Mouse (Mus musculus): ENCODE data around the gene Cpeb2. TPM values are rescaled to one million over a fixed set of nuclear protein-coding genes. Genes with fewer than 3 reads are reported as not detected.

Gene Cpeb2
- polyA plus RNA-seq, 1 experiment from 2014 or later, result 15.3 TPM

DNA sequence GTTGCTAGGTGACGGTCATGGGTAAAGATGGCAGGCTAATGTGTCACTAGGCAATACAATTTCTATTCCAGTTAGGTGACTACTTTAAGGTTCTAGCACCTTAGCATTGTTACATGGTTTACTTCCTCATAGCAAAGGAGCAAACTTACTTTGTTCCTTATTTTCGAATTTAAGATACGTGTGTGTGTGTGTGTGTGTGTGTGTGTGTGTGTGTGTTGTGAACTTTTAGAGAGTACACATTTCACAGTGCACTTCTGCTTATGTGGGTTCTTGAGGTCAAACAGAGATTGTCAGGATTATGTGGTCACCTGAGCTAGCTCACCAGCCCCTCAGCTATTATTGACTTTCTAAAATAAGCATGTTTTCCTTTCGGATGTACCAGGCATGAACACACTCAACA is 60.2 kb downstream of the Cpeb2 start:
- H3K4me1 ChIP-seq, result no peaks in the 10 kb centered on the region
- no peak overlapping the region for H3K9ac ChIP-seq
- 90% methylated on average over 4 of the region's 4 CpGs for WGBS
- ATAC-seq (replicated peaks), result no peak
- peaks cover 4% of the 10 kb centered on the region; the same call in 1 of the 2 replicates for H3K36me3 ChIP-seq (replicated peaks)
- H3K27ac ChIP-seq, result no peak overlapping the region
- no peak overlapping the region for H3K4me2 ChIP-seq
- no peaks in the 10 kb centered on the region for H3K27me3 ChIP-seq (replicated peaks)
- no peaks in the 10 kb centered on the region for H3K9me3 ChIP-seq
- no peak overlapping the region for H3K4me3 ChIP-seq

DNA sequence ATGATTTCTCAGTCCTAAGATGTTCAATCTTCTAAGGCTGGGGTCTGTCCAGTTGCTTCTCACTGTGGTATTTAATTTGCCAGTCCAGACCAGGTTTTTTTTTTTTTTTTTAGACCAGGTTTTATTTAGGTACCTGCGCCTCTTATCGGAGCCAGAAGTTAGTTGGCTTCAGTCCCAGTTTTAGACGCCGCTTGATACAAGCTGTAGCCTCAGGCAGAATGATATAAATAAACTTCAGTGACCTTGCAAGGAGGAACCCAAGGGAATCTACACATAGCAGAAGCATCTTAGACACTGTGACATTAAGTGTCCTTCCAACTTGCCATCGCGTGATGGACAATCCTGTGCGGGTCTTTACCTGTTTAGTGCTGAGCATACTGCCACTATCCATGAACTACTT is 64.5 kb downstream of the Cpeb2 start:
- Histone ChIP-seq H3K27ac (no peak overlapping the region), H3K4me2 (no peak overlapping the region), H3K4me1 (no peaks in the 10 kb centered on the region), H3K9ac (no peak overlapping the region), H3K4me3 (no peak overlapping the region), H3K9me3 (no peaks in the 10 kb centered on the region), H3K36me3 (replicated peaks) (no peaks in the 10 kb centered on the region), H3K27me3 (replicated peaks) (no peaks in the 10 kb centered on the region)
- WGBS, result 91% methylated on average over 7 of the region's 7 CpGs
- ATAC-seq (replicated peaks), result no peak

DNA sequence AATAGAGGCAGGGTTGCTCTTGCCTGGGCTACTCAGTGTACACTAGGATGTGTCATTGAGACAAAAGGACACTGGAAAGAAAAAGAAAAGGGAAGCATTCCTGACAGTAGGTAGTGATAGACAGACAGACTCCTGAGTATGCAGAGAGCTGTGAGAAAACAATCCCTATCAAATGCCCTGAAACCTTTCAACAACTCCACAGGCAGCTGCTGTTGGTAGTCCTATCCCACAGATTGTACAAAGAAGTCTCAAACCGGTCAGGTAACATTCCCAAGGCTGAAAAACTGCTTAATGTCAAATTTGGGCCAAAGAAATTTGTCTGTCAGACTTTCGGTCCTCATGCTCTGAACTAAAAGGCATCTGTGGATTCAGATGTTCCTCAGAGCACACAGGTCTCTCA is 66.0 kb downstream of the Cpeb2 start:
- H3K4me1 ChIP-seq, result no peaks in the 10 kb centered on the region
- H3K27ac ChIP-seq, result no peak overlapping the region
- H3K9ac ChIP-seq, result no peak overlapping the region
- no peaks in the 10 kb centered on the region for H3K36me3 ChIP-seq (replicated peaks)
- 85% methylated on average over 2 of the region's 2 CpGs for WGBS
- ATAC-seq (replicated peaks), result no peak
- H3K4me2 ChIP-seq, result no peak overlapping the region
- H3K27me3 ChIP-seq (replicated peaks), result no peaks in the 10 kb centered on the region
- no peaks in the 10 kb centered on the region for H3K9me3 ChIP-seq
- H3K4me3 ChIP-seq, result no peak overlapping the region

DNA sequence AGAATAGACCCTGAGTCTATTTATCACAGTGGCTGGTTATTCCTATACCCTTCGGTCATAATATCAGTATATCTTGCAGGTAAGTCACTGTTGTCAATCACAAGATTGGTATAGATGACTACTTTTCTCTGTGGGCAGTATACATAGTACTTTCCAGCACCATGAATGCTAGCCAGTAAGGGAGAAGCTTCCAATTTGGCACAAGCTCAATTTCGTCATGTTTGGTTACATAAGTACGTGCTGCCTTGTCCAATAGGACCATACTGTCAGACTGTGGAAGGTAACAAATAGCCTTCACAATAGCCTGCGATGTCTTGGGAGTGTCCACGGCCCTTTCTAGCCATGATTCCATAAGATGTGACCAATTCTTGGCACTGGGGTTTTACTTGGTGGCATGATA is 67.1 kb downstream of the Cpeb2 start:
- Histone ChIP-seq H3K4me1 (no peaks in the 10 kb centered on the region), H3K27me3 (replicated peaks) (no peaks in the 10 kb centered on the region), H3K4me2 (no peak overlapping the region), H3K27ac (no peak overlapping the region), H3K9me3 (no peaks in the 10 kb centered on the region), H3K9ac (no peak overlapping the region), H3K36me3 (replicated peaks) (no peaks in the 10 kb centered on the region), H3K4me3 (no peak overlapping the region)
- ATAC-seq (replicated peaks), result no peak
- WGBS, result 94% methylated on average over 5 of the region's 5 CpGs

DNA sequence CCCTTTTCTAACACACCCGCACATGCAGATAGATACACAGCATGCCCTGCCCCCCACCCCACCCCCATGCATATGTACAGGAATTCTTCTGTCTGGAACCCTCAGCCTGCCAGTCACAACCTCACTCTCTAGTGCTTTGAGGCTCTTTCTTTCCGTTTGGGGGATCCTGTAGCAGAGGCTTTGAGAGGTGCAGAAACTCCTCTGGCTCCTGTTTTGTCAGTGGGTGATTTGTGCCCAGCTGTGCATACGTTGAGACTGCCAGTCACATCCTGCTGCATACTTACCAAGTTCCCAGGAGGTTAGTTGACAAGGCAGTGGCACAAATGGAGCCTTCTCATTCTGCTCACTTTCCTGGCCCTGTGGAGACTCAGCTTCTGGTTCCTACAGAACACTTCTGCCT is 68.0 kb downstream of the Cpeb2 start:
- WGBS, result 50% methylated on average over 3 of the region's 3 CpGs
- Histone ChIP-seq H3K9ac (no peak overlapping the region), H3K4me2 (no peak overlapping the region), H3K9me3 (no peaks in the 10 kb centered on the region), H3K4me3 (no peak overlapping the region), H3K36me3 (replicated peaks) (no peaks in the 10 kb centered on the region), H3K27ac (no peak overlapping the region), H3K4me1 (no peaks in the 10 kb centered on the region), H3K27me3 (replicated peaks) (no peaks in the 10 kb centered on the region)
- ATAC-seq (replicated peaks), result no peak

DNA sequence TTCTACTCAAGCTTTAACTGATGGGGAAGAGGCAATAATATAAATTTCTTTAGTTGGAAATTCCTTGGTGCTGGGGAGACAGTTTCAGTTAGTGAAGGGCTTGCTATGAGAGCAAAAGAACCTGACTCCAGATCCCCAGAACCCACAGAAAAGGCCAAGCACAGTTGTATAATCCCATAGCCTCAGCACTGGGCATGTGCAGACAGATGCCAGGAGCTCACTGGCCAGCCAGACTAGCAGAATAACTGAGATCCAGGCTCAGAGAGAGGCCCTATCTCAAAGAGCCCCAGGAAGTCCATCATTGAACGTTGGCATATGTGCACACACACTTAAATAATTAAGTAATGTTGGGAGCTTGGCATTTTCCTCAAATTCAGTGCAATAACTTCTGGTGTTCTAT is 70.5 kb downstream of the Cpeb2 start:
- Histone ChIP-seq H3K9ac (no peak overlapping the region), H3K9me3 (no peaks in the 10 kb centered on the region), H3K36me3 (replicated peaks) (no peaks in the 10 kb centered on the region), H3K4me2 (no peak overlapping the region), H3K27ac (no peak overlapping the region), H3K4me3 (no peak overlapping the region), H3K4me1 (no peaks in the 10 kb centered on the region), H3K27me3 (replicated peaks) (no peaks in the 10 kb centered on the region)
- WGBS, result 70% methylated on average over 1 of the region's 1 CpGs
- no peak for ATAC-seq (replicated peaks)

DNA sequence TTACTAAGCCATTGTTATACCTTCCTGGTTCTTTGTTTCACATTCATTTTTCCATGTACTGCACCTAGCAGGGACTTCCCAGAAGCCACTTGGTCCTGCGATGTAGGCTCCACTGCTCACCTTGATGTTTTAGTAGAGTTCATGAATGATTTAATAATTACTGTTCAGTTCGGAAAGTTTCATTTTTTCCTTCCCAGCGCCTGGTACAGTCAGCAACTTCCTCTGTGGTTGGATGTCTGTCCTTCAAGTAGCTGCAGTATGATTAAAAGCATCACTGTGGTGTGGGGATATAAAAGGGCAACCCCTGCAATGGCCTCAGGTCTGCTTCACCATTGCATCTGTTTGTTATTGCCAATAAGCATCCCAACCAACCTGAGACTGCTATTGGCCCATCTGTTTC is 72.5 kb downstream of the Cpeb2 start:
- WGBS, result 88% methylated on average over 3 of the region's 3 CpGs
- no peak for ATAC-seq (replicated peaks)

DNA sequence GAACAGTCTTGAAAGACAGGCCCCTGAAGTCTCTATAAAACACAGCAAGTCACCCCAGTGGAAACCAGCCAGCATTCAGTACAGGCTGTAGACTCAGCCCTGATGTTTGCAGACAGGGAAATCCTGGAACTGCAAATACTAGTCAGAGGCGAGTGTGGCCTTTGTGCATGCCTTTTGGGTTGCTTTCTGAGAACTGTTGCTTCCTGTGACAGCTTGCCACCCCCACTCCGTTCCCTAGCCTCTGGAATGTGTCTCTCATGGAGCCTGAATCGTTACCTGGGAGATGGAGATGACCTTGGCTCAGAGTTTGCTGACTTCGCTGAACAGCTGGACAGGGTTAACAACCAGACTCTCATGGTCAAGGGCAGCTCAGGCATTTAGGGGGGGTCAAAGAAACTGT is 77.0 kb downstream of the Cpeb2 start:
- H3K4me2 ChIP-seq, result no peak overlapping the region
- H3K9ac ChIP-seq, result no peak overlapping the region
- no peaks in the 10 kb centered on the region for H3K27me3 ChIP-seq (replicated peaks)
- H3K4me1 ChIP-seq, result no peaks in the 10 kb centered on the region
- H3K4me3 ChIP-seq, result no peak overlapping the region
- WGBS, result 42% methylated on average over 4 of the region's 4 CpGs
- H3K36me3 ChIP-seq (replicated peaks), result no peaks in the 10 kb centered on the region
- H3K9me3 ChIP-seq, result no peaks in the 10 kb centered on the region
- ATAC-seq (replicated peaks), result no peak
- no peak overlapping the region for H3K27ac ChIP-seq

More for the DNA sequence above, 72.5 kb downstream of the Cpeb2 start:
- Histone ChIP-seq H3K9ac (no peak overlapping the region), H3K27ac (no peak overlapping the region), H3K4me2 (no peak overlapping the region), H3K9me3 (no peaks in the 10 kb centered on the region), H3K27me3 (replicated peaks) (no peaks in the 10 kb centered on the region), H3K36me3 (replicated peaks) (no peaks in the 10 kb centered on the region), H3K4me3 (no peak overlapping the region), H3K4me1 (no peaks in the 10 kb centered on the region)

DNA sequence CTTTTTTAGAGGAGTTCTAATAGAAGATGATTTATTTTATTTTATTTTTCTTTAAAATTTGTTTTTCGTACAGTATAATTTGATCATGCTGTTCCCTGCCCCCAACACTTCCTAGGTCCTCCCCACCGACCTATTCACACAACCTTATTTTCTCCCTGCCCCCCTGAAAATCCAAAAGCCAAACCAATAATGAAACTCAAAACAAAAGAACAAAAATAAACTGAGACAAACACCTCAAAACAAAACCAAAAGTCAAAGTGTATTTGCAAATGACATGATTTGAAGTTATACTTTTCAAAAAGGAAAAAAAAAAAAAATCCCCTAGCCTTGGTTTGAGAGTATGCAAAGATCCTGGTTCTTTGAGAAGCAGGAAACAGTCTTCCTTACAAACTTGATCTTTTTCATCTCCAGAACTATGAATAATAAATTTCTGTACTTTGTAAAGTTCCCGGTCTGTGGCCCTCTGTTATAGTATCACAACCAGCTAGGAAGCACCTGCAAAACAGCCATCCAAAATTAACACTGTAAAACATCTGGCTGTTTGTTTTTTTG is 91.4 kb downstream of the Cpeb2 start:
- Histone ChIP-seq H3K9ac (no peak overlapping the region), H3K27ac (no peak overlapping the region), H3K27me3 (replicated peaks) (no peaks in the 10 kb centered on the region), H3K4me1 (no peaks in the 10 kb centered on the region), H3K4me3 (no peak overlapping the region), H3K36me3 (replicated peaks) (no peaks in the 10 kb centered on the region), H3K4me2 (no peak overlapping the region), H3K9me3 (no peaks in the 10 kb centered on the region)
- ATAC-seq (replicated peaks), result no peak
- WGBS, result 92% methylated on average over 3 of the region's 3 CpGs

DNA sequence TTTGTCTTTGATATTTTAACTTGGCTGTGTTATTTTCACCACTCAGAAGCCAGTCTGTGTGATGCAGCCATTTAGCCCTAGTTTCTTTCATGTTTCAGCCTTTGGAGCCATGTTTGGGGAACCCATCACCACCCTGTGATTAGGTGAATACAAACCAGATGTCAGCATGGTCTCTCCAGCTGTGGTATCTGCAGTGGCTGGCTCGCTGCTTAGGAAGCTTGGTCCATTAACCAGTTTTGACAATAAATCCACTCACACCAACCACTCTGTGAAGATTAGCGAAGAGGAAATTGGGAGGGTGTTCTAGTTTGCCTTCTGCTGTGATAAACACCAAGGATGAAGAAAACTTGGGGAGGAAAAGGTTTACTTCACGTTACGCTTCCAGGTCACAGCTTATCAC is 92.6 kb downstream of the Cpeb2 start:
- no peaks in the 10 kb centered on the region for H3K4me1 ChIP-seq
- 82% methylated on average over 4 of the region's 4 CpGs for WGBS
- H3K4me3 ChIP-seq, result no peak overlapping the region
- no peaks in the 10 kb centered on the region for H3K9me3 ChIP-seq
- H3K36me3 ChIP-seq (replicated peaks), result no peaks in the 10 kb centered on the region
- no peak for ATAC-seq (replicated peaks)
- no peaks in the 10 kb centered on the region for H3K27me3 ChIP-seq (replicated peaks)
- H3K9ac ChIP-seq, result no peak overlapping the region
- H3K27ac ChIP-seq, result no peak overlapping the region
- H3K4me2 ChIP-seq, result no peak overlapping the region

DNA sequence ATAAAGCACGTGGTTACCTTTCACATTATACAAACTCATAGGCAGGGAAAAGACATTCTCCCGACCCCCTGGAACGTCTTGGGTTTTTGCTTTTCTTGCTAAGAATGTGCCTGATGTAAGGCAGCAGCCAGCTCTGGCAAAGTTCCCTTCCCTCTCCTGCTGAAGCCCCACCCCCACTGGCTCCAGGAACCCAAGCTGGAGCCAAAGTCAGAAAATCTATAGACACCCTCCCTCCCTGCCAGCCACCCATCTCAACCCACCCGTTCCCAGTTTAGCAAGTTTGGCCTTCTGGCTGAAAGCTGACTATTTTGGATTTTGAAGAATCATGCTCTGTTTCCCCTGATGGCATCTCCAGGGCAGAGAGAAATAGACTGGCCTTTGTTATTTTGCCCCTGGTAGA is 95.6 kb downstream of the Cpeb2 start:
- ATAC-seq (replicated peaks), result no peak
- Histone ChIP-seq H3K4me3 (no peak overlapping the region), H3K36me3 (replicated peaks) (no peaks in the 10 kb centered on the region), H3K9ac (no peak overlapping the region), H3K4me1 (no peaks in the 10 kb centered on the region), H3K27me3 (replicated peaks) (no peaks in the 10 kb centered on the region), H3K4me2 (no peak overlapping the region), H3K9me3 (no peaks in the 10 kb centered on the region), H3K27ac (no peak overlapping the region)
- WGBS, result 46% methylated on average over 4 of the region's 4 CpGs

DNA sequence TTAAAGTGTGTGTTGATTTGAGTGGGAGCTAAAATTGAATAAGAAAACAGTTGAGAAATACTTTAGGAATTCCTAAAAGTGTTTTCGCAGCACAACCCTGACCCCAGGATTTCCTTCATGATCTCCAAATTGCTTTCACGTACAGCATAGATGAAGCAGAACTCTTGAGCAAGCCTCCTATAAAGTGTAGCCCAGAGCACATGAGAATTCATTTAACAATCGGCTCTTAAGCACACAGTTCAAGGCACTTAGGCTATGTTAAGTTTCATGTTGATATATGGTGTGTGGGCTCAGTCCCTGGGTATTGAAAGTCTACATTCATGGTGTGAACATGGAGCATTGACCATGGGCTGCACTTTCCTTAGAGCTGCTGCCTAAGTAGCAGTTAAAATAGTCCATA is 97.3 kb downstream of the Cpeb2 start:
- no peak overlapping the region for H3K4me3 ChIP-seq
- H3K27ac ChIP-seq, result no peak overlapping the region
- H3K4me2 ChIP-seq, result no peak overlapping the region
- no peak overlapping the region for H3K9ac ChIP-seq
- H3K27me3 ChIP-seq (replicated peaks), result no peaks in the 10 kb centered on the region
- no peaks in the 10 kb centered on the region for H3K4me1 ChIP-seq
- no peaks in the 10 kb centered on the region for H3K9me3 ChIP-seq
- no peak for ATAC-seq (replicated peaks)
- 92% methylated on average over 3 of the region's 3 CpGs for WGBS
- no peaks in the 10 kb centered on the region for H3K36me3 ChIP-seq (replicated peaks)

DNA sequence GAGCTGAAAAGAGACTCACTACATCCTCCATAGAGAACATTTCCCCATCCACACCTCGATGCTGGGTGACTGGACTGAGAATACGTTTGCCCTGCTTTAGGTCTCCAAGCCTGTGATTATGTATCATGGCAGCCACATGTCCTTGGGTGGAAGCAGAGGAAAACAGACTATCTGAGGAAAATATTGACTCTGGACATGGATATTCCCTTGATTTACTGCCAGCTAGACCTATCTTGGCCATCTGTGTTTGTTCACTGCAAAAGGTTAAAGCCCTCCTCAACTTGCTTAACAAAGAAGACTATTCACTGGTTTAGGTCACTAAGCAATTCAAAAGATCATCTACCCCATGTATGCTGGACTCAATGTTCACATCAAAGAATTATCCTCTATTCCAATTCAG is 101.5 kb downstream of the Cpeb2 start:
- 79% methylated on average over 2 of the region's 2 CpGs for WGBS
- H3K27ac ChIP-seq, result no peak overlapping the region
- H3K27me3 ChIP-seq (replicated peaks), result no peaks in the 10 kb centered on the region
- no peak overlapping the region for H3K9ac ChIP-seq
- H3K9me3 ChIP-seq, result no peaks in the 10 kb centered on the region
- no peak overlapping the region for H3K4me2 ChIP-seq
- no peak for ATAC-seq (replicated peaks)
- H3K36me3 ChIP-seq (replicated peaks), result no peaks in the 10 kb centered on the region
- no peaks in the 10 kb centered on the region for H3K4me1 ChIP-seq
- no peak overlapping the region for H3K4me3 ChIP-seq

DNA sequence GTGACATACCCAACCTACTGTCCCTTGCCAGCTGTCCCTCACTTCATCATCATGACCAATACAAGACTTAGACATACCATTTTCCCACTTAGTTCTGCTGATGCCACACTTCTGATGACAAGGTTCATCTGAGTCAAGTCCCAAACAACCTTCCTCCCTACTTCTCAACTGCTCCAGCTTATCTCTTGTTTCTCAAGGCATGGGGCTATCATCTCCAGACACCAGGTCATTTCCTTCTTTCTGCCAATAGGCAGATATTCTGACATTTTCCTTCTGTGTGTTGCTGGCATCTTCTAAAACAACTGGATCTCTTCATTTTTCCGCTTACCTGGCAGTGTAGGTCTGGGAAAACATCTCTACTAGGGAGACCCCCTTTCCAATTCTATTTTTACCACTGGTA is 104.2 kb downstream of the Cpeb2 start:
- H3K9ac ChIP-seq, result no peak overlapping the region
- no peaks in the 10 kb centered on the region for H3K27me3 ChIP-seq (replicated peaks)
- WGBS, result 93% methylated on average over 1 of the region's 1 CpGs
- no peak overlapping the region for H3K27ac ChIP-seq
- H3K4me1 ChIP-seq, result no peaks in the 10 kb centered on the region
- H3K4me2 ChIP-seq, result no peak overlapping the region
- H3K9me3 ChIP-seq, result no peaks in the 10 kb centered on the region
- ATAC-seq (replicated peaks), result no peak
- H3K4me3 ChIP-seq, result no peak overlapping the region
- H3K36me3 ChIP-seq (replicated peaks), result no peaks in the 10 kb centered on the region

Measured in midbrain, embryonic 15.5 days (tissue).